Mouse (Mus musculus): ENCODE measurements around the gene Ppia.
"Not testable (repeated sequence)": the region's sequence is repeated elsewhere in the genome, so short reads cannot be mapped to it uniquely, and the experiment has no call there.

Gene Ppia

GRCm38 (mm10) chr11:6443102-6443501 lies 27.9 kb downstream of the Ppia start:
- peak; percentile 28 for DNase-seq (ENCODE audit: low spot score)

GRCm38 (mm10) chr11:6443727-6444076 lies 28.5 kb downstream of the Ppia start:
- no peak for DNase-seq (ENCODE audit: low spot score)

DNA sequence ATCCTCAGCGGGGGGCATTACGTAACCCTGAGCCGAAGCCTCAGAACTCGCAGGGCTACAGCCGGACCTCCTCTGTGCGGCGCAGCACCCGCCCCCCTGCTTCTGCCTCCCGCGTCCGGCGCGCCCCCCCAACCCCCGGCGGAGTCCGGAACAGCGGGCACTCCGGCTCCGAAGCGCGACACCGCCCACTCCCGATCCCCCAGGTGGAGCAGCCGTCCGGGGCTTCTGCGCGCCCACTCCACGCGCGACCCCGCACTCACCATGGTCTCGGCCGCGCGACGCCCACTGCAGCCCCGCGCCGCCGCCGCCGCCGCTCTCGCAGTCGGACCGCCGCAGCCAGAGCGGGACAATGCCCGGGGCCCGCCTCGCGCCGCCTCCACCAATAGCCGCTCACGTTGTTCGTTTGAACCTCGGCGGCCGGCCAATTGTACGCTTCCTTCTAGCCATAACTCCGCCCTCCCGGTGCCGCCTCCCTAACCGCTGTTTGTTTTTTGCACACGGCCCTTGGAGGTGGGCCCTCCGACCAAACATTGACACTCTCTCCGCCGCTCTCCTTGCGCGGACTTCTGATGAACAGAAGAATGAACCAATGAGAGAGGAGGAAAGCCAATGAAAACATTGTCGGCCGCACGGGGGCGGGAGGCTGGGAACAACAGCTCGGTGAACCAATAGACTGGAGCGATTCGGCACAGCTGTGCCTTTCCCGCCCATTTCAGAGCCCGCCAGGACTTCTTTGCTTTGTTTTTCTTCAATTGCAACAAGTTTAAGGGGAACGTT lies 29.0 kb downstream of the Ppia start, which contains the start of gene H2afv:
Gene H2afv, minus strand, starts transcription at position 367 of the 777 bp plus-strand sequence.
- DNase-seq (ENCODE audit: low spot score), result peak; percentile 100

DNA sequence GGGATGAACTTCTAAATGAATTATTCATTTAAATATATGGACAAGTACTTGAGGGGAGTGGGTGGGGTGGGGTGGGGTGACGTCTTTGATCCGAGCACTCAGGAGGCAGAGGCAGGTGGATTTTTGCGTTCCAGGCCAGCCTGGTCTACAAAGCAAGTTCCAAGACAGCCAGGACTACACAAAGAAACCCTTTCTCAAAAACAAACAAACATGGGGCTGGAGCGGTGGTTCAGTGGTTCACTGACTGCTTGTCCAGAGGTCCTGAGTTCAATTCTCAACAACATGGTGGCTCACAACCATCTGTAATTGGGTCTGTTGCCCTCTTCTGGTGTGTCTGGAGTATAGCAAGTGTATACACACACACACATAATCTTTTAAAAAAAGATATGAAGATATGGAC lies 30.2 kb downstream of the Ppia start:
- DNase-seq (ENCODE audit: low spot score), result no peak

DNA sequence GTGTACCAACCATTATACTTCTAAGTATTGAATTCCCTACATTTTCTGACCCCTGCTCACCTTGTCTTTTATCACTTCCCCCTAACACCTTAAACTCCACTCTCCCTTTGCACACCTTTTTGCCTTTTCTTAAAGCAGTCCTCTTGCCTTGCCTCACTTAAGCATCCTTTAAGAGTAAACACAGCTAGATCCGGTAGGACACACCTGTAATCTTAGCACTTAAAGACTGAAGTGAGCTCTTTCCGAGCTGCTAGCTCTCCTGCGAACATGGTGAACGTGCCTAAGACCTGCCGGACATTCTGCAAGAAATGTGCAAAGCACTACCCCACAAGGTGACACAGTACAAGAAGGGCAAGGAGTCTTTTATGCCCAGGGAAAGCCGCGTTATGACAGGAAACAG lies 30.7 kb downstream of the Ppia start:
- DNase-seq (ENCODE audit: low spot score), result no peak

GRCm38 (mm10) chr11:6447493-6447892 lies 32.2 kb downstream of the Ppia start:
- no peak for DNase-seq (ENCODE audit: low spot score)

GRCm38 (mm10) chr11:6448155-6448554 lies 32.9 kb downstream of the Ppia start:
- DNase-seq (ENCODE audit: low spot score), result not testable (repeated sequence)

GRCm38 (mm10) chr11:6456083-6456482 lies 40.8 kb downstream of the Ppia start:
- DNase-seq (ENCODE audit: low spot score), result no peak

- DNase-seq (ENCODE audit: low spot score), result no peak
These were observed 48.1 kb downstream of the Ppia start for GRCm38 (mm10) chr11:6463159-6463837.

DNA sequence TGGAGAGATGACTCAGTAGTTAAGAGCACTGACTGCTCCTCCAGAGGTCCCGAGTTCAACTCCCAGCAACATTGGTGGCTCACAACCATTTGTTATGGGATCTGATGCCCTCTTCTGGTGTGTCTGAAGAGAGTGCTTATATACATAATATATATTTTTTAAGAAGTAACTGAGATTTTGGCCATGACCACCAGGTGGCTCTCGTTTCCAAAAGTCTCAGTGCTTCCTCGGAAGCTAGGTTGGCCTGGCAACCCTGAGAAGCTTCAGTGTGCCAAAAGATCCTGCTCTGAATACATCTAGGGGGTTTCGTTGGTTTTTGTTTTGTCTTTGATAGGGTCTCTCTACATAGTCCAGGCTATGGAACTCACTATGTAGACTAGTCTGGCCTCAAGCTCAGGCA lies 49.9 kb downstream of the Ppia start:
- peak; percentile 91 for DNase-seq (ENCODE audit: low spot score)

- no peak for DNase-seq (ENCODE audit: low spot score)
These were observed 53.3 kb downstream of the Ppia start for GRCm38 (mm10) chr11:6468541-6468940.

Measured in embryo, embryonic 10.5 days (tissue).